Mouse (Mus musculus) liver, embryonic 11.5 days (tissue): ENCODE data around the gene Bod1. TPM values are rescaled to one million over a fixed set of nuclear protein-coding genes. Genes with fewer than 3 reads are reported as not detected.
A peak's percentile ranks its signal among the peaks of the same experiment; 100 is the strongest.

Source experiments
- ATAC-seq: fragments of 200-750 bp; cut with Nextera tagmentation; replicated peaks from 2 replicates; pipeline ENCODE4 v1.8.0; 2017; ENCODE audit warnings: moderate number of reproducible peaks, mild to moderate bottlenecking, moderate TSS enrichment, moderate library complexity; ENCODE audit not compliant: low FRiP score
- DNase-seq: peaks from one replicate; pipeline ENCODE4 v3.0.0-alpha.2; 2017; ENCODE audit warnings: low spot score
- H3K27ac ChIP-seq: fragments of 300-500 bp; sonication (generic); 2 replicates; pipeline ENCODE4 v1.5.1; 2014; ENCODE audit warnings: mild to moderate bottlenecking, low read depth, low read length, control low read depth
- H3K27me3 ChIP-seq: fragments of 300-500 bp; sonication (generic); replicated peaks from 2 replicates; pipeline ENCODE4 v1.6.1; 2014; ENCODE audit warnings: low read length, mixed read lengths; ENCODE audit not compliant: control insufficient read depth, insufficient read depth
- H3K36me3 ChIP-seq: fragments of 300-500 bp; sonication (generic); 2 replicates; pipeline ENCODE4 v1.6.1; 2014; ENCODE audit warnings: mild to moderate bottlenecking, low read length, moderate library complexity, mixed read lengths; ENCODE audit not compliant: control insufficient read depth, insufficient read depth
- H3K4me1 ChIP-seq: fragments of 300-500 bp; sonication (generic); replicated peaks from 2 replicates; pipeline ENCODE4 v1.6.1; 2014; ENCODE audit warnings: low read length, mixed read lengths; ENCODE audit not compliant: control insufficient read depth, insufficient read depth
- H3K4me2 ChIP-seq: fragments of 300-500 bp; sonication (generic); 2 replicates; pipeline ENCODE4 v1.6.1; 2014; ENCODE audit warnings: mild to moderate bottlenecking, control low read depth, moderate library complexity
- H3K4me3 ChIP-seq: fragments of 300-500 bp; sonication (generic); 2 replicates; pipeline ENCODE4 v1.5.1; 2014; ENCODE audit warnings: low read depth, low read length, control low read depth
- H3K9ac ChIP-seq: fragments of 300-500 bp; sonication (generic); 2 replicates; pipeline ENCODE4 v1.6.1; 2014; ENCODE audit warnings: low read depth, low read length, control low read depth
- H3K9me3 ChIP-seq: fragments of 300-500 bp; sonication (generic); 2 replicates; pipeline ENCODE4 v1.6.1; 2016; ENCODE audit warnings: low read length, inconsistent platforms, mixed read lengths; ENCODE audit not compliant: control insufficient read depth
- whole genome bisulfite sequencing: fragments of 180-500 bp; shearing (Covaris S2); extraction: QIAGEN DNeasy Blood & Tissue Kit; methylation state at CpG from one replicate; pipeline ENCODE4 v1.1.7; 2014; 5-methylcytosine and 5-hydroxymethylcytosine counted together
- polyA plus RNA-seq: library from polyadenylated mRNA; unstranded; fragments of >200 nt; fragmentation: Nextera tagmentation; extraction: Ambion mirVana; gene quantifications from 2 replicates; pipeline ENCODE4 v1.2.1, GENCODE M21; 2014

Bod1 gene
- polyA plus RNA-seq, 1 experiment from 2014 or later = 40.1 TPM

DNA sequence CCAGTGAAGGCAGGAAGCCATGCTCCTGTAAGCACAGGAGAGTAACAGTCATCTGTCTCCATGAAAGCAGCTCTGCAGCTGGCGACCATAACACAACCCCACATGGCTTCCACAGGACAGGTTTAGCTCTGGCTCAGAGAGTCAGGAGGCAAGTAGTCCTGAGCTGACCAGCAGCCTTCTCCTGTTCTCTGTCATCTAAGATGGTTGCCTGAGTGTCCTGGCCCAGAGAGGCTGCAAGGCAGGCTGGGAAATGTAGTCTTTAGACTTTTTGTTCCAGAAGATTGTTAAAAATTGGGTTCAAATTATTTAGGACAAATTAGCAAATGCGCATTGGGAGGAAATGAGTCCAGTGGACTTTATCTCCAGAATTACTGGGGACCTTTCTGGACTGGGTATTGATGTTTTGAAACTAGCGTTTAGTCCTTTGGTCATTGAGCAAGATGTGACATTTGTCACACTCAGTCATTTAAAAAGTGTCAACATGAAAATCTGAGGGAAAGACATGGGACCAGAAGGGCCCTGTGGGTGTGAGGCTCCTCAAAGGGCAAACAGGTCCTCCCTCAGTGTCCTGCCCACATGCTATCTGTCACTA is 5.1 kb upstream of the Bod1 start:
- Histone ChIP-seq H3K4me1 (no peaks in the 10 kb centered on the region; the same call in 1 of the 2 replicates), H3K4me2 (no peak overlapping the region), H3K4me3 (no peak overlapping the region), H3K36me3 (no peaks in the 10 kb centered on the region), H3K9me3 (no peaks in the 10 kb centered on the region), H3K27me3 (no peaks in the 10 kb centered on the region), H3K27ac (no peak overlapping the region), H3K9ac (no peak overlapping the region)
- no peak for ATAC-seq
- DNase-seq = no peak
- WGBS = 83% methylated on average over 3 of the region's 3 CpGs

GRCm38 (mm10) chr11:31675430-31675829 is 3.7 kb upstream of the Bod1 start:
- Histone ChIP-seq H3K4me3 (no peak overlapping the region), H3K27ac (no peak overlapping the region), H3K36me3 (no peaks in the 10 kb centered on the region), H3K9ac (no peak overlapping the region), H3K27me3 (no peaks in the 10 kb centered on the region), H3K4me1 (no peaks in the 10 kb centered on the region; the same call in 1 of the 2 replicates), H3K4me2 (no peak overlapping the region), H3K9me3 (no peaks in the 10 kb centered on the region)
- ATAC-seq (no peak), DNase-seq (no peak)
- 48% methylated on average over 2 of the region's 2 CpGs for WGBS

GRCm38 (mm10) chr11:31672170-31672563 is 482 bp upstream of the Bod1 start:
- WGBS = 12% methylated on average over 9 of the region's 9 CpGs
- H3K9me3 ChIP-seq = no peaks in the 10 kb centered on the region

DNA sequence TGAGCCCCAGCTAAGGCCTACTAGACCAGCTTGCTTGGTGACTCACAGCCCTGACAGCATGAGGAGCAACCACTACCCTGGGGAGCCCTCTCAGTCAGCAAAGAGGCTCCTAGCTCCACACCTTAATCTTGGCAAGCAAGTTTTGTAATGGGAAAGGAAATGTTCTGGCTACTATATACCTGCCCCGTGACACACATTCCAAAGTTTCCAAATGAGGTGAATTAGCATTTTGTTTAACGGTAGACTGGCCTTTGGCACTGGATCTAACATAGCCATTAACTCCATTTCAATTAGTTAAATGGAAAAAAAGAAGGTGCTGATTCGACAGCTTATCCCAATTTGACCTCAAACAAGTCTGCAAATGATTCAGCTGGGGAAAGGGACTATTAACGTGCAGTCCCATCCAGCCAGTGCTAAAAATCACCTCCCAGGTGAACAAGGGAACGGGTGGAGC is 1.2 kb downstream of the Bod1 start:
- peak overlapping the region; percentile 12 for H3K4me2 ChIP-seq
- H3K36me3 ChIP-seq = peaks cover 16% of the 10 kb centered on the region
- ATAC-seq (no peak), DNase-seq (no peak)
- H3K27ac ChIP-seq = no peak overlapping the region
- no peaks in the 10 kb centered on the region for H3K9me3 ChIP-seq
- no peak overlapping the region for H3K4me3 ChIP-seq
- no peaks in the 10 kb centered on the region; the same call in 1 of the 2 replicates for H3K4me1 ChIP-seq
- 75% methylated on average over 5 of the region's 5 CpGs for WGBS
- no peaks in the 10 kb centered on the region for H3K27me3 ChIP-seq
- H3K9ac ChIP-seq = no peak overlapping the region

More at GRCm38 (mm10) chr11:31672170-31672563, 482 bp upstream of the Bod1 start:
- Histone ChIP-seq H3K4me3 (peak overlapping the region; percentile 71), H3K27ac (no peak overlapping the region), H3K4me1 (no peaks in the 10 kb centered on the region; the same call in 1 of the 2 replicates), H3K27me3 (no peaks in the 10 kb centered on the region), H3K4me2 (peak overlapping the region; percentile 68), H3K9ac (peak overlapping the region; percentile 30), H3K36me3 (peaks cover 8% of the 10 kb centered on the region)
- DNase-seq (no peak), ATAC-seq (0 out of 2 replicates have a peak, but pooled peaks have one; percentile 32)

GRCm38 (mm10) chr11:31669172-31669869 is 2.4 kb downstream of the Bod1 start:
- H3K27me3 ChIP-seq = no peaks in the 10 kb centered on the region
- no peak overlapping the region for H3K27ac ChIP-seq
- DNase-seq (no peak), ATAC-seq (no peak)
- no peaks in the 10 kb centered on the region for H3K9me3 ChIP-seq
- no peak overlapping the region for H3K4me3 ChIP-seq
- H3K36me3 ChIP-seq = peaks cover 22% of the 10 kb centered on the region
- no peak overlapping the region for H3K4me2 ChIP-seq
- H3K9ac ChIP-seq = no peak overlapping the region
- WGBS = 91% methylated on average over 9 of the region's 9 CpGs
- no peaks in the 10 kb centered on the region; the same call in 1 of the 2 replicates for H3K4me1 ChIP-seq

GRCm38 (mm10) chr11:31664186-31664585 is 7.5 kb downstream of the Bod1 start:
- DNase-seq (no peak), ATAC-seq (no peak)
- Histone ChIP-seq H3K9me3 (no peaks in the 10 kb centered on the region), H3K36me3 (peaks cover 26% of the 10 kb centered on the region), H3K27me3 (no peaks in the 10 kb centered on the region), H3K4me2 (no peak overlapping the region), H3K9ac (no peak overlapping the region), H3K4me1 (no peaks in the 10 kb centered on the region), H3K27ac (no peak overlapping the region), H3K4me3 (no peak overlapping the region)
- WGBS = 73% methylated on average over 2 of the region's 2 CpGs

DNA sequence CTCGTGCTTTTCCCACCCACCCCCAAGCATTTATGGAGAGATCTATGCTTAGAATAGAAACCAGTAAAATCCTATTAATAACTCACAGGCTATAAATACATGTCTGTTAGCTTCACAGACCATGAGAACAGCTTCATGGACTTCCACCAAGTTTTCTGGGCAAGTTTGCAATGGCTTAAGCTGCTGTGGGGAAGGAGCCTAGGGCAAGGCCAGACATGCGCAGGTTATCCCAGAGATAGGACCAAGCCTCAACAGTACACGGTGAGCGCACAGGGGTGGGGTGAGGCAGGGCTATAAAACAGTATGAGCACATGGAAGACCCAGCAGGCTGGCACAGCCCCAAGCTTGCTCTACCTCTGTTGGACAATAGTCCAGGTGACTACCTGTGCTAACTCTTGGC is 8.2 kb downstream of the Bod1 start:
- 86% methylated on average over 4 of the region's 4 CpGs for WGBS
- Histone ChIP-seq H3K4me2 (no peak overlapping the region), H3K9ac (no peak overlapping the region), H3K27me3 (no peaks in the 10 kb centered on the region), H3K4me3 (no peak overlapping the region), H3K4me1 (no peaks in the 10 kb centered on the region), H3K9me3 (no peaks in the 10 kb centered on the region), H3K27ac (no peak overlapping the region), H3K36me3 (peaks cover 21% of the 10 kb centered on the region)
- ATAC-seq = no peak
- no peak for DNase-seq

DNA sequence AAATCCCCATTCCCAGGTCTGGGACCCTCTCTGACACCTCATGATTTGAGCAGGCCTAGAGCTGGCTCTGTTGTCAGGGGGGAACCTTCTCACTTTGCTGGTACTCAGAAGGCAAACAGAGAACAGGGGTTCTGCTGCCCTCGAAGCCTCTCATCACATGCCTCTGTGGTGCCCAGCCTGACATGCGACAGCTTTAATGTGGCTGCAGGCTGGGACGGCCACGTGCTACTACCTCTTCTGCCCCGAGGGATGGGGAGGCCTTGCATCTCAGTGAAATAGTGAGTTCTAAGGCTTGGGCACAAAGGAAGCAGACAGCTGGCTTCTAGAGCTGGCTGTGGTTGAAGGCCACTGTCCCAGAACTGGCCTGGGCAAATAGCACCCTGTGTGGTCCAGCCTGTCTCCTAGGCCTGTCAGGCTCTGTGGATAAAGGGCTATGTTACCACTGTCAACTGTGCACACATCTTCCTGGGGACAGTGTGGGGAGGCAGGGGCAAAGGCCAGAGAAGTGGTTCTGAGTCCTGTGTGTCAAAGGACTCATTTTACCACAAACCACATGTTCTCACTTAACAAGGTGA is 8.7 kb downstream of the Bod1 start:
- Histone ChIP-seq H3K27ac (no peak overlapping the region), H3K36me3 (peaks cover 20% of the 10 kb centered on the region)
- WGBS = 82% methylated on average over 5 of the region's 5 CpGs

More for the DNA sequence above, 8.7 kb downstream of the Bod1 start:
- H3K4me3 ChIP-seq = no peak overlapping the region
- DNase-seq (no peak), ATAC-seq (no peak)
- H3K4me2 ChIP-seq = no peak overlapping the region
- no peaks in the 10 kb centered on the region for H3K9me3 ChIP-seq
- H3K4me1 ChIP-seq = no peaks in the 10 kb centered on the region
- no peaks in the 10 kb centered on the region for H3K27me3 ChIP-seq
- H3K9ac ChIP-seq = no peak overlapping the region
